Mouse (Mus musculus) neural tube, embryonic 15.5 days (tissue): Measurements from ENCODE around the gene Trap1. TPM values are rescaled to one million over a fixed set of nuclear protein-coding genes. Genes with fewer than 3 reads are reported as not detected.

Source experiments
- ATAC-seq: fragments of 200-750 bp; cut with Nextera tagmentation; 2 replicates; pipeline ENCODE4 v1.8.0; 2017; ENCODE audit warnings: mild to moderate bottlenecking, moderate TSS enrichment, moderate library complexity; ENCODE audit not compliant: low FRiP score
- H3K27ac ChIP-seq: fragments of 300-500 bp; sonication (generic); replicated peaks from 2 replicates; pipeline ENCODE4 v1.5.1; 2015; ENCODE audit warnings: mild to moderate bottlenecking, inconsistent platforms
- H3K27me3 ChIP-seq: fragments of 300-500 bp; sonication (generic); replicated peaks from 2 replicates; pipeline ENCODE4 v1.6.1; 2015; ENCODE audit warnings: inconsistent platforms
- H3K36me3 ChIP-seq: fragments of 300-500 bp; sonication (generic); 2 replicates; pipeline ENCODE4 v1.6.1; 2015; ENCODE audit warnings: inconsistent platforms
- H3K4me1 ChIP-seq: fragments of 300-500 bp; sonication (generic); 2 replicates; pipeline ENCODE4 v1.6.1; 2015; ENCODE audit warnings: inconsistent platforms
- H3K4me2 ChIP-seq: fragments of 300-500 bp; sonication (generic); 2 replicates; pipeline ENCODE4 v1.6.1; 2015; ENCODE audit warnings: inconsistent platforms, mild to moderate bottlenecking, moderate library complexity
- H3K4me3 ChIP-seq: fragments of 300-500 bp; sonication (generic); replicated peaks from 2 replicates; pipeline ENCODE4 v1.5.1; 2015; ENCODE audit warnings: mild to moderate bottlenecking, inconsistent platforms
- H3K9ac ChIP-seq: fragments of 300-500 bp; sonication (generic); replicated peaks from 2 replicates; pipeline ENCODE4 v1.6.1; 2015; ENCODE audit warnings: mild to moderate bottlenecking, inconsistent platforms
- H3K9me3 ChIP-seq: fragments of 300-500 bp; sonication (generic); replicated peaks from 2 replicates; pipeline ENCODE4 v1.6.1; 2016; ENCODE audit warnings: inconsistent platforms
- WGBS: fragments of 180-500 bp; shearing (Covaris S2); methylation state at CpG from one replicate; pipeline ENCODE4 v1.1.7; 2015; ENCODE audit warnings: mixed read lengths; 5-methylcytosine and 5-hydroxymethylcytosine counted together
- polyA plus RNA-seq: library from polyadenylated mRNA; unstranded; fragments of >200 nt; fragmentation: Nextera tagmentation; extraction: Ambion mirVana; gene quantifications from 2 replicates; pipeline ENCODE4 v1.2.1, GENCODE M21; 2015

The Trap1 gene
- polyA plus RNA-seq, 1 experiment from 2014 or later: 53.8 TPM

DNA sequence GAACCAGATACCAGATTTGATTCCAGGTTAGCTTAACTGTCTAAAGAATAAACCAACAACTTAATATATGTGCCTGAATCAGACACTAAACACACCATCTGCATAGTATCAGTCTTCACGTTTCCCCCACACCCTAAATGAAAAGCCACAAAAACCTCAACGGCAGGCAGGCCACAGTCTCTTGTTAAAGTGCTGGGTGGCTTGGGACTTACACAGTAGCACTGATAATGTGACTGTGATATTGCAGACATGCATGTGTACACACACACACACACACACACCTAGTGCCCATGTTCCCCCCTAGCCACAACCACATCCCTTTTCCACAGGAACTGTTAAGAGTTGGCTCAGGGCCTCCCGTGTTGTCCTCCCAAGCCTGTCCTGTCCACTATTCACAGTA is 2.8 kb downstream of the Trap1 start:
- 84% methylated on average over 3 of the region's 3 CpGs for WGBS
- Histone ChIP-seq H3K36me3 (no peaks in the 10 kb centered on the region), H3K9me3 (no peaks in the 10 kb centered on the region), H3K9ac (no peak overlapping the region), H3K27me3 (no peaks in the 10 kb centered on the region), H3K4me1 (peaks cover 21% of the 10 kb centered on the region), H3K27ac (no peak overlapping the region), H3K4me2 (no peak overlapping the region), H3K4me3 (no peak overlapping the region)
- no peak for ATAC-seq

DNA sequence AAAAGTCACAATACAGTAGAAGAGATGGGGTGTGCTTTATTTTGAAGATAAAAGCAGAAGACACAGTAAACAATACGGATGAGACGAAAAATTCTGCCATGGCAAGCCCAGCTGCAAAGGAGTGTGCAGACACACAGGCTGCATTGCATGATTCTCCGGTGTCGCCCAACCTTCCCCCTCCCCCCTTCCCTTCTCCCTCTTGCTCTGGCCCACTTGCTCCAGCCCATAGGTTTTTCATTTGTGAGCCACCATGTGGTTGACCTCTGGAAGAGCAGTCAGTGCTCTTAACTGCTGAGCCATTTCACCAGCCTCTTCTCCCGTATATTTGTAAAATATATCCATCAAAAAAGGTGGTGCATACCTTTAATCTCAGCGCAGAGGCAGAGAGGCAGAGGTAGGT is 3.3 kb downstream of the Trap1 start:
- H3K36me3 ChIP-seq: no peaks in the 10 kb centered on the region
- ATAC-seq: no peak
- no peaks in the 10 kb centered on the region for H3K27me3 ChIP-seq
- WGBS: 76% methylated on average over 6 of the region's 6 CpGs
- H3K9me3 ChIP-seq: no peaks in the 10 kb centered on the region
- peaks cover 21% of the 10 kb centered on the region for H3K4me1 ChIP-seq
- no peak overlapping the region for H3K4me2 ChIP-seq
- H3K9ac ChIP-seq: no peak overlapping the region
- no peak overlapping the region for H3K27ac ChIP-seq
- H3K4me3 ChIP-seq: no peak overlapping the region

DNA sequence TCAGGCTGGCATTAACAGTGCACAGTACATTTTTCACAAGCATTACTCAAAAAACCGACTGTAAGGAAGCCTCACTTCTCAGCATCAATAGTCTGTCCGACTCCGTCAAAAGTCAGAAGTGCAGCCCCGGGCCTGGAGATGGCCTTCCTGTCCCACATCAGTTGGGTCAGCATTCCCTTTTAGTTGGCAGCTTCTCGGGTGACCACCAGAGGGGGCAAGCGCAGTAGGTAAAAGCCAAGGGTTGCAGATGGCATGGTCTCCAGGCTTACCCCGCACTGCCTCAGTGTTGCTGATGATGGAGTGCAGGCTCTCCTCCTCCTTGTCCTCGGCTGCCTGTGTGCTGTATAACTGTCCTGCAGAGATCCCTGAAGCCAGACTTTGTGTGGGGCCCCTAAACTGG is 9.0 kb downstream of the Trap1 start:
- no peaks in the 10 kb centered on the region for H3K4me1 ChIP-seq
- peaks cover 47% of the 10 kb centered on the region for H3K36me3 ChIP-seq
- H3K4me2 ChIP-seq: no peak overlapping the region
- WGBS: 59% methylated on average over 8 of the region's 8 CpGs
- H3K9me3 ChIP-seq: no peaks in the 10 kb centered on the region
- no peaks in the 10 kb centered on the region for H3K27me3 ChIP-seq
- no peak overlapping the region for H3K9ac ChIP-seq
- no peak for ATAC-seq
- H3K27ac ChIP-seq: no peak overlapping the region
- H3K4me3 ChIP-seq: no peak overlapping the region

DNA sequence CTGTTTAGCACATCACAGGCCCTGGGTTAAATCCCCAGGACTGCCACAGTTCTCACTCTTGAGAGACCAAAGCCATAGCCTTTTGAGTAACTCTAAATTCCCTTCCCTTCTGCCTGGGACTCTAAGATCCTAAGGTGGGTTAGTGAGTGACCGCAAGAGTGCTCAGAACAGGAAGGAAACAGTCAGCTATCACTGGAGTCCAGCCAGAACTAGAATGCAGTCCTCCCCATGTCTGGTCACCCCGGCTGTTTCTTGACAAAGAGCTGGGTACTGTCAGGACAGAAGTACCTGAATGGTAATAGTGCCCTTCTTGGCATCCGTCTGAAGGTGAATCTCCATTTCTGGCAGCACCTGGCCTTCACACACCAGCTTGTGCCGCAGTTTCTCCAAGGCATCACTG is 12.7 kb downstream of the Trap1 start:
- ATAC-seq: no peak
- Histone ChIP-seq H3K9me3 (no peaks in the 10 kb centered on the region), H3K27ac (no peak overlapping the region), H3K4me3 (no peak overlapping the region), H3K27me3 (no peaks in the 10 kb centered on the region), H3K36me3 (peaks cover 78% of the 10 kb centered on the region), H3K9ac (no peak overlapping the region), H3K4me1 (no peaks in the 10 kb centered on the region), H3K4me2 (no peak overlapping the region)
- 97% methylated on average over 4 of the region's 4 CpGs for WGBS

DNA sequence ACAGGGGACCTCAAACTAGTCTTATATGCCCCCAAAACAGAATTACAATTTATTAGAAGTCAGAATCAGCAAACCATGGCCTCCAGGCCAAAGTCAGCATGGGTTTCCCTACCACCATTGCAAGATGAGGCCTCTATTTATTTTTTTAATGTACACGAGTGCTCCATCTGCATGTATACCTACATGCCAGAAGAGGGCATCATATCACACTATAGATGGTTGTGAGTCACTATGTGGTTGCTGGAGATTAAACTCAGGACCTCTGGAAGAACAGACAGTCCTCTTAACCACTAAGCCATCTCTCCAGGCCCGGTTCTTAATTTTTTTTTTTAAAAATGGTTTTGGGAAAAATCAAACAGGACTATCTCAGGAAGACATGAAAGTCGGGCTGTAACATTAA is 23.8 kb downstream of the Trap1 start:
- no peak for ATAC-seq
- no peaks in the 10 kb centered on the region for H3K27me3 ChIP-seq
- H3K4me2 ChIP-seq: no peak overlapping the region
- H3K4me3 ChIP-seq: no peak overlapping the region
- no peak overlapping the region for H3K27ac ChIP-seq
- H3K4me1 ChIP-seq: no peaks in the 10 kb centered on the region
- no peak overlapping the region for H3K9ac ChIP-seq
- peaks cover 83% of the 10 kb centered on the region for H3K36me3 ChIP-seq
- 87% methylated on average over 3 of the region's 3 CpGs for WGBS
- H3K9me3 ChIP-seq: no peaks in the 10 kb centered on the region

DNA sequence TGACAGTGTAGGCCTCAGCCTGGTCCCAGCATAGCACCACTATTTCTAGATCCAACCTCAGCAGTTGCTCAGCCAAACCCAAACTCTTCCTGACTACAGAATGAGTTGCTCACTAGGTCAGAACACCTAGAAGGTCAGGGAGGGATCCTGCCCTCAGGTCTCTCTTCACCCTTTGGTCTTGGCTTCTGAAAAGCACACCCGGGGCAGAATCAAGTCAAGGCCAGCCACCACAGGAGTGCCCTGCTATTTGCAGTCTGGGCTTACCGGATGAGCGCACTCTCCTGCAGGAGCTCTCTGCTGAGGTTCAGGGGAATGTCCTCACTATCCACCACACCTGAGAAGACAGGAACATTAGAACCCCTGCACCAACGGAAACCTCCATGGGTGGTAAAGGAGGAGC is 25.0 kb downstream of the Trap1 start:
- Histone ChIP-seq H3K9me3 (no peaks in the 10 kb centered on the region), H3K36me3 (peaks cover 82% of the 10 kb centered on the region), H3K4me2 (no peak overlapping the region), H3K27ac (no peak overlapping the region), H3K27me3 (no peaks in the 10 kb centered on the region), H3K9ac (no peak overlapping the region), H3K4me3 (no peak overlapping the region), H3K4me1 (no peaks in the 10 kb centered on the region)
- ATAC-seq: no peak
- WGBS: 98% methylated on average over 4 of the region's 4 CpGs

DNA sequence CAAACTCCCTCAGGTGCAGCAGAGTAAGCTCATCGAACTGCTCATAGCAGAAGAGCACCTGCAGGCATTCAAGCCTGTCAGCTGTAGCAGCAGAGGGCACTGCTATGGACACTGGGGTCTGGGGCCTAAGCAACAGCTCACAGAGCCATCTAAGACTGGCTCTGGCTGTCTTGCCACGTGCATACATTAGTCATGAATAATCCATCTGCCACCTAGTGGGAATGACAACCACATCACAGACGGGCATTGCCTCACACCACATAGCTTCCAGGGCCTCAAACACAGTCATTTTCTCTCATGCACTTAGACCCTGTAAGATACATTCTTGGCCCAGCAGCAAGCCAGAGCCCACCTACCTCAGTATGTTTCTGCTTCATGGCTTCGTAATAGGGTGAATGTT is 32.1 kb downstream of the Trap1 start:
- Histone ChIP-seq H3K36me3 (peaks cover 81% of the 10 kb centered on the region), H3K4me3 (no peak overlapping the region), H3K9me3 (no peaks in the 10 kb centered on the region), H3K27ac (no peak overlapping the region), H3K4me1 (no peaks in the 10 kb centered on the region), H3K27me3 (no peaks in the 10 kb centered on the region), H3K4me2 (no peak overlapping the region), H3K9ac (no peak overlapping the region)
- no peak for ATAC-seq
- 86% methylated on average over 4 of the region's 4 CpGs for WGBS

DNA sequence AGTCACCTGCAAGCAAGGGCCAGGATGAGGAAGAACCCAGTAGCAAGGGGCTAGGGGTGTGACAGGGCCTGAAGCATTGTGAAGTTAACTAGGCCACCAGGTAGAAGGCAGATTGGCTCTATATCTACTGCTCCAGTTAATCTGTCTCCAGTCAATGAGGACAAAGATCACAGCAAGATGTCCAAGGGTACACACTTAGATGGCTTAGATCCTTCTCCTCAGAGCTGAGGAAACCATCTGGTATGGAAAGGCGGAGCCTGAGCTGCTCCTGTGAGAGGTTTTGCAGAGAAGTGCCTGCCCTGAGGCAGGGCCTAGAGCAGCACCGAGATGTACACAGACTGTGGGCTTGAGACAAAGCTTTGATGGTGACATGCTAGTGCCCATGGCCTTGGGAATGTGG is 33.5 kb downstream of the Trap1 start:
- no peak overlapping the region for H3K27ac ChIP-seq
- no peak overlapping the region for H3K9ac ChIP-seq
- H3K36me3 ChIP-seq: peaks cover 75% of the 10 kb centered on the region
- WGBS: 97% methylated on average over 2 of the region's 2 CpGs
- ATAC-seq: no peak
- no peaks in the 10 kb centered on the region for H3K9me3 ChIP-seq
- H3K4me2 ChIP-seq: no peak overlapping the region
- H3K4me3 ChIP-seq: no peak overlapping the region
- H3K27me3 ChIP-seq: no peaks in the 10 kb centered on the region
- no peaks in the 10 kb centered on the region for H3K4me1 ChIP-seq

DNA sequence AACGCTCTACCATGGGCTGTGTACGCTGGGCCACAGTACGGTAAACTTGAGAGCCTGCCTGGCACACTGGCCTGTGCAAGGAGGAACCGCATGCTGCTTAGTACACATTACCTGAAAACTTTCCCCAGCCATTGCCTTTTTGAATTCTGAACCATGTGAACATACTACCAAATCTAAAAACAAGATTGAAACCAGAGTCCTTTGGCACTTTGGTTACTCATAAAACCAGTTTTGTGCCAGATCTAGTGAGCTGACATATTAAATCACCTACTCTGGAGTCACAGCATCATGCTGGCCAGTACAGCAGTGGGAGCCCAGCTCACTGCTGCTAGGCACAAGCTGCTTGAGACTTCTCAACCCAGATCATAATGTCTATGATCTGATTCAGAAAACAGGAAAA is 36.0 kb downstream of the Trap1 start:
- H3K36me3 ChIP-seq: peaks cover 79% of the 10 kb centered on the region
- H3K9me3 ChIP-seq: no peaks in the 10 kb centered on the region

DNA sequence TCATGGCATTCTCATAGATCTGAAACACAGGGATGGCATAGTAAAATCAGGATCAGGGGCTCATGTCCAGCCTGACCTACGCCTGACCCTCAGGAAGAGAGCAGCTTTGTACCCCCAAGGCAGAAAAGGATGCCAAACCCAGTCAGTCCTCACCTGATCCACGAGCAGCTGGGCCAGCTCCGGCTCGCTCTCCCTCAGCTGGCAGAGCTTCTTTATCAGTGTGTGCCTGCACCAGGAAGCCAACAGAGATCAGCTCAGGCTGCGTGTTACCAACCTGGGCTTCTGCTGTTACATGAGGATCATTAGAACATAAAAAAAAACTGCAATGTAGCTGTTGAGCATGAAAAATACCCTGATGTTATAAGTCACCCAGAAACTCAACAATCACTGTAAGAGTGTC is 37.4 kb downstream of the Trap1 start:
- WGBS: 94% methylated on average over 5 of the region's 5 CpGs
- ATAC-seq: no peak
- no peak overlapping the region for H3K4me2 ChIP-seq
- peaks cover 73% of the 10 kb centered on the region for H3K36me3 ChIP-seq
- H3K27ac ChIP-seq: no peak overlapping the region
- no peak overlapping the region for H3K9ac ChIP-seq
- no peaks in the 10 kb centered on the region for H3K27me3 ChIP-seq
- H3K4me1 ChIP-seq: no peaks in the 10 kb centered on the region
- no peak overlapping the region for H3K4me3 ChIP-seq
- no peaks in the 10 kb centered on the region for H3K9me3 ChIP-seq

More for the DNA sequence above, 36.0 kb downstream of the Trap1 start:
- Histone ChIP-seq H3K4me1 (no peaks in the 10 kb centered on the region), H3K4me2 (no peak overlapping the region), H3K27me3 (no peaks in the 10 kb centered on the region), H3K4me3 (no peak overlapping the region), H3K27ac (no peak overlapping the region), H3K9ac (no peak overlapping the region)
- no peak for ATAC-seq
- 98% methylated on average over 4 of the region's 4 CpGs for WGBS

DNA sequence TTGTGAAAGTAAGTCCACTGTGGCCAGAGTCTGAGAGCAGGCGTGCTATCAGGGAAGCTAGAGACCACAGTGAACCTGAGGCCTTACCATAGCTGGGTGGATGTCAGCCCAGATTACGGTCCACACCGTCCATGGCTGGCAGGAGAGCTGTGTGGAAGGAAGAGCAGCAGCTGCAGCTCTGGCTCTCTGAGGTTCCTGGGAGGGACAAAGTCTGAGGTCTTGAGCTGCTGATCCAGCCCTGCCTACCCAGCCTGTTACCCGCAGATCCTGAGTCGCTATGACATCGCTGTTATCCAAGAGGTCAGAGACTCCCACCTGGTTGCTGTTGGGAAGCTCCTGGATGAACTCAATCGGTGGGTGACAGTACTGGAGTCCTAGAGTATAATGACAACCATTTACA is 39.9 kb downstream of the Trap1 start:
- H3K27ac ChIP-seq: no peak overlapping the region
- no peaks in the 10 kb centered on the region for H3K9me3 ChIP-seq
- peaks cover 54% of the 10 kb centered on the region for H3K36me3 ChIP-seq
- H3K4me2 ChIP-seq: no peak overlapping the region
- no peak overlapping the region for H3K4me3 ChIP-seq
- no peaks in the 10 kb centered on the region for H3K4me1 ChIP-seq
- H3K9ac ChIP-seq: no peak overlapping the region
- no peaks in the 10 kb centered on the region for H3K27me3 ChIP-seq
- 95% methylated on average over 7 of the region's 7 CpGs for WGBS
- no peak for ATAC-seq

DNA sequence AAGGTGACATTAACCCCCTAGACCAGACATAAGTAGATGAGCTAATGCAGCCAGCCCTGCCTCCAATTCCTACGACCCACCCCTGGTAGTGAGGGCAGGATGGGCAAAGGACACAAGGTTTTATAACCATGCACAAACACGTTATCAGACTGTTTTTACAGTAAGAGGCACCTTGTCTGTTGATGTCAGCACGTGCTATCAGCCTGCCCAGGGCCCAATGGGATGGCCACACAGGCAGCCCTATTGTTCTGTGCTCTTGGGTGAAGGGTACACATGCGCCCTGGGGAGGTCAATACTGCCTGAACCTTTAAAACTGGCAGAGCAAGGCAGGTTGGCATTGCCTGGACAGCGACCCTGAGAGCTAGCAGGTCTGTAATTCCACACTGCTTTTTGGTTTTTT is 40.8 kb downstream of the Trap1 start, which contains the start of gene Dnase1:
Gene Dnase1, plus strand, starts transcription at position 136 of the 400 bp plus-strand sequence.
- ATAC-seq: no peak
- H3K9me3 ChIP-seq: no peaks in the 10 kb centered on the region
- H3K9ac ChIP-seq: no peak within 1 kb of the TSS
- H3K4me1 ChIP-seq: no peaks in the 10 kb centered on the region
- H3K36me3 ChIP-seq: peaks cover 46% of the 10 kb centered on the region
- H3K27ac ChIP-seq: no peak within 1 kb of the TSS
- WGBS: 91% methylated on average over 5 of the region's 5 CpGs
- no peak within 1 kb of the TSS for H3K4me2 ChIP-seq
- H3K27me3 ChIP-seq: no peaks in the 10 kb centered on the region
- no peak within 1 kb of the TSS for H3K4me3 ChIP-seq

DNA sequence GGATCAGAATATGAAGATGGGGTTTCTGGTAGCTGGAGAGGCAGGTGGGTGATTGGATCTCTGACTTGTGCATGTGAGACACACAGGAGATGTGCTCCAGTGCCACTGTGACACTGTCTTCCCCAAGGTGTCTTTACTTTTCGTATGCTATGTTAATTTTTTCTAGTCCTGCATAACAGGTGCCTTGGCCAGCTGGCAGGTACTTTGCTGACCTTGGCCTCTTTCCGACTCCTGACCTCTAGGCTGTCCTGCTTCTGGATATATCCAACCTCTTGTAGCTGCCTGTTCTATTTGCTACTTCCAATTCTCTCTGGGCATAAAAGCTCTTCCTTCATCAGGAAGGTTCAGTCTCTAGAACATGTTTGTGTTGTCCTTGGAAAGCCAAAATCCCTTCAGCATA is 42.1 kb downstream of the Trap1 start:
- ATAC-seq: no peak
- WGBS: 94% methylated on average over 2 of the region's 2 CpGs
- no peak overlapping the region for H3K4me3 ChIP-seq

More for the DNA sequence above, 42.1 kb downstream of the Trap1 start:
- no peak overlapping the region for H3K9ac ChIP-seq
- H3K27me3 ChIP-seq: no peaks in the 10 kb centered on the region
- no peak overlapping the region for H3K4me2 ChIP-seq
- peaks cover 37% of the 10 kb centered on the region for H3K36me3 ChIP-seq
- H3K27ac ChIP-seq: no peak overlapping the region
- H3K9me3 ChIP-seq: no peaks in the 10 kb centered on the region
- H3K4me1 ChIP-seq: no peaks in the 10 kb centered on the region
